Mouse (Mus musculus) midbrain, embryonic 10.5 days (tissue): ENCODE data around the gene Ppbp. TPM values are rescaled to one million over a fixed set of nuclear protein-coding genes. Genes with fewer than 3 reads are reported as not detected.
"Not testable (repeated sequence)": the region's sequence is repeated elsewhere in the genome, so short reads cannot be mapped to it uniquely, and the experiment has no call there.

Experiments
- DNase-seq: peaks from one replicate; pipeline ENCODE4 v3.0.0-alpha.2; 2017; ENCODE audit warnings: low spot score
- H3K27ac ChIP-seq: fragments of 300-500 bp; sonication (generic); replicated peaks from 2 replicates; pipeline ENCODE4 v1.5.1; 2016; ENCODE audit warnings: mild to moderate bottlenecking
- H3K27me3 ChIP-seq: fragments of 300-500 bp; sonication (generic); 2 replicates; pipeline ENCODE4 v1.6.1; 2016; ENCODE audit warnings: low read depth, mild to moderate bottlenecking; ENCODE audit not compliant: poor library complexity, severe bottlenecking
- H3K36me3 ChIP-seq: fragments of 300-500 bp; sonication (generic); 2 replicates; pipeline ENCODE4 v1.6.1; 2016; ENCODE audit warnings: mild to moderate bottlenecking, moderate library complexity
- H3K4me1 ChIP-seq: fragments of 300-500 bp; sonication (generic); 2 replicates; pipeline ENCODE4 v1.6.1; 2016
- H3K4me3 ChIP-seq: fragments of 300-500 bp; sonication (generic); 2 replicates; pipeline ENCODE4 v1.5.1; 2016; ENCODE audit warnings: mild to moderate bottlenecking, moderate library complexity
- H3K9me3 ChIP-seq: fragments of 300-500 bp; sonication (generic); replicated peaks from 2 replicates; pipeline ENCODE4 v1.6.1; 2016; ENCODE audit warnings: mild to moderate bottlenecking
- WGBS: fragments of 180-500 bp; shearing (Covaris S2); methylation state at CpG from one replicate; pipeline ENCODE4 v1.1.7; 2016; 5-methylcytosine and 5-hydroxymethylcytosine counted together
- microRNA-seq: library from miRNA; unstranded; fragments of <30 nt; microRNA quantifications from one replicate; pipeline ENCODE4, GENCODE M21; 2017
- polyA plus RNA-seq: library from polyadenylated mRNA; unstranded; fragments of >200 nt; fragmentation: Nextera tagmentation; extraction: Ambion mirVana; gene quantifications from 2 replicates; pipeline ENCODE4 v1.2.1, GENCODE M21; 2016

The Ppbp gene
- polyA plus RNA-seq, 1 experiment from 2014 or later = 7.3 TPM

DNA sequence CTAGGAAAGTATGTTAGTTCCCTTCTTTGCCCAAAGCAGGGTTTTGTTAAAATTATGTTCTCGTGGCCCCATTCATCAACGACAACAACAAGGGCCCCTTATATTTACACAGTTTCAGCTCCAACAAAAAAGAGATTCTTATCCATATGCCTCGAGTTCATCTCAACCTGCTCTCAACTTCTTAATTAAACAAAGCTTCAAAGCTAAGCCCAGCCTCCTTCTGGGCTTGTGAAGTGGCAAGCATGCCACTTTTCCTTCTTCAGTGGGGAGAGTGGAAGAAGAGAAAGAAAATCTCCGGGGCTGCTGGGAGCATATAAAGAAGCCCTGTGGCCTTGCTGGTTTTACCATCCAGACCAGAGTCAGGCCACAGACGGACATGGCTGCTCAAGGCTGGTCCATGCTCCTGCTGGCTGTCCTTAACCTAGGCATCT, 25.9 kb downstream of the Ppbp start, which contains the start of gene Cxcl15:
Cxcl15 (plus strand) TSS at position 340 of the 431 bp plus-strand sequence.
- Histone ChIP-seq H3K27ac (no peak within 1 kb of the TSS), H3K9me3 (no peaks in the 10 kb centered on the region), H3K27me3 (peaks cover 6% of the 10 kb centered on the region; the same call in 1 of the 2 replicates), H3K4me1 (no peaks in the 10 kb centered on the region), H3K4me3 (no peak within 1 kb of the TSS), H3K36me3 (no peaks in the 10 kb centered on the region)
- WGBS = 73% methylated on average over 5 of the region's 5 CpGs
- DNase-seq = no peak

DNA sequence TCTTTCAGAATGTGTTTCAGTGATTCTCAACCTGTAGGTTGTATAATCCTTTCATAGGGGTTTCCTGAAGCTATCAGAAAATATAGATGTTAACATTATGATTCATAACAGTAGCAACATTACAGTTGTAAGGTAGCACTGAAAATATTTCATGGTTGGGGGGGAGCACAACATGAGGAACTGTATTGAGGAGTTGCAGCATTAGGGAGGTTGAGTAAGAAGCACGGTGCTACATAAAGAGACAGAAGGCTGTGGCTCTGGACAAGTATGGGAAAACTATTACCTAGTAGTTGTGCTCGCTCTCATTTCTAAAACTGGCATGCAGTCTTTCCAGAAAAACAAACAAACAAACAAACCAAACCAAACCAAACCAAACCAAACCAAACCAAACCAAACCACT, 27.1 kb downstream of the Ppbp start:
- H3K4me1 ChIP-seq, H3K4me3 ChIP-seq, H3K27ac ChIP-seq, H3K9me3 ChIP-seq, DNase-seq, H3K27me3 ChIP-seq, H3K36me3 ChIP-seq: not testable (repeated sequence)
- WGBS = 81% methylated on average over 2 of the region's 2 CpGs

DNA sequence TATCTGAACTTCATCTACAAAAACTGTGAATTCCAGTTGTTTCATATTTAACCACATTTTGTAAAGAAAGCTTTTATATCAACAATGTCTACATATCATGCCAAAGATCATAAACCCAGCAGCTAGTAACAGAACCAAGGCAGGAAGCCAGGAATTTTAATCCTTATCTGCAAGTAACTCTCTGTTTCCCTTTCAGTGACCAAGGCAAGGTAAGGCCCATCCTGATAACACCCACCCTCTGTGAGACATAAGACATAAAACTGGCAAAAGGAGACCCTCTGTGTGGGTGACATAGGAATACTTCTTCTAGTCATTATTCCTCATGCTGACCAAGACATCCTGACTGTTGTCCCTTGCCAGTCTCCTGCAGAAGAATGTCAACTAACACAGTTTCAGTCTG, 36.3 kb downstream of the Ppbp start:
- Histone ChIP-seq H3K9me3 (no peaks in the 10 kb centered on the region), H3K27me3 (no peaks in the 10 kb centered on the region), H3K4me1 (no peaks in the 10 kb centered on the region), H3K4me3 (no peak overlapping the region), H3K36me3 (no peaks in the 10 kb centered on the region), H3K27ac (no peak overlapping the region)
- DNase-seq = no peak

DNA sequence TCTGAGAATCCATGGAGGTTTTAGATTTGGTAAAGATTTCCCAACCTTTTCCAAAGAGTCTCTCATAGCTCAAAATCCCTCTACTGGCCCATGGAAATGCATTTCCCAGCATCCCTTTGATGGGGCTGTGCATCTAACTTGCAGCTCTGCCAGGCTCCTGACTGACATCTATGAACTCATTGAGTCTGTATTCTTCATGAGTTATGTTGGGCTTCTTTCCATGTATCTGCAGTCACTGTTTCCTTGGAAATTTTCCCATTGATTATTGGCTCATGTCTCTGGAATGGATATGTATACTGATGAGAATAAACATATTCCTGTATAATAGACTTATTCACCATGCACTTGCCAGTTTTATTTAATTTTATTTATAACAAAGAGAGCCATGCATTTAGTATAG, 37.7 kb downstream of the Ppbp start:
- Histone ChIP-seq H3K4me1 (no peaks in the 10 kb centered on the region), H3K27me3 (no peaks in the 10 kb centered on the region), H3K27ac (no peak overlapping the region), H3K36me3 (no peaks in the 10 kb centered on the region), H3K9me3 (no peaks in the 10 kb centered on the region), H3K4me3 (no peak overlapping the region)
- no peak for DNase-seq

DNA sequence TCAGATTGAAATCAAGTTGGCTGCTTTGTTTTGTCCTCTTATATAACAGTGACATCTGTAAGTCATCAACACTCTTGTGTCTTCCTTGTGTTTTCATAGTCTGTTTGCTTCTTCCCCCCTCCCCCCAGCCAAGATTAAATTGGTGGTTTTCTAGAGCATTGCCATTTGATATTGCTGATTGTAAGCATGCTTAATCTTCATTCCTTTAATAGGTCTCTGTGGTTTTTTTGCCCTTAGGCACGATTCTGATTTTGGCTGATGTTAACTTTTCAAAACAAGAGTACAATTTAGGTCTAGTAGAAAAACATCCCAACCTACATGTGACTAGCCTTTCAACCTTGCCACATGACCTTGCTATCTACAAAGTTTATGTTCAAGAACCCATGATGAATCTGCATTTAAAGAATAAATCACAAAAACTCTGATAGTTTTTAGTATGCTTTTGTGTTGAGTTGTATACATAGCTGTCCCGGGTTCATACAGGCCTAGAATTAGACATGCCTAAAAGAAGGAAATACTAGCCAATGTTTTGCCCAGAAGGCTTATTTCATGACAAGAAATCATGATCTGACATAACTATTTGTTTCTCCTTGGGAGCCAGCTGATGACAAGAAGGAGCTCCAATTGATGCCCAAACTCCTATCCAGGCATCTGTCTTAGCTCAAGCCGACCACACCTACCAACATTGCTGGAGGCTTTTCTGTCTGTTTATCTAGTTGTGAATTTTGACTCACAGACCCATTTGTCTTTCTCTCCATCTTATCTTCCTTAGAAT, 39.0 kb downstream of the Ppbp start:
- H3K27ac ChIP-seq = no peak overlapping the region
- WGBS = 80% methylated on average over 3 of the region's 3 CpGs
- DNase-seq = no peak
- no peaks in the 10 kb centered on the region for H3K27me3 ChIP-seq
- H3K9me3 ChIP-seq = no peaks in the 10 kb centered on the region
- H3K36me3 ChIP-seq = no peaks in the 10 kb centered on the region
- no peaks in the 10 kb centered on the region for H3K4me1 ChIP-seq
- no peak overlapping the region for H3K4me3 ChIP-seq

Small RNAs within 50 kb of the gene (microRNA-seq; reads per million reads assigned to microRNA genes)
- not detected for gene Gm24322

Other genes starting within 250 kb of the Ppbp start
- not detected in 2 replicates for gene Afm, start 249.6 kb upstream of the Ppbp start, polyA plus RNA-seq
- not detected in 2 replicates for gene 5830473C10Rik, start 207.4 kb upstream of the Ppbp start, polyA plus RNA-seq
- gene Rassf6, start 127.9 kb upstream of the Ppbp start, polyA plus RNA-seq = 0.37 TPM in 1 of 2 replicates, not detected in the other
- 0.07 TPM in 1 of 2 replicates, not detected in the other for gene Cxcl5, start 9.2 kb upstream of the Ppbp start, polyA plus RNA-seq
- gene Pf4, start 3.9 kb downstream of the Ppbp start, polyA plus RNA-seq = 51.4 and 74.2 TPM in 2 replicates
- gene Cxcl3, start 17.6 kb downstream of the Ppbp start, polyA plus RNA-seq = not detected in 2 replicates
- gene Cxcl15, start 26.0 kb downstream of the Ppbp start, polyA plus RNA-seq = not detected in 2 replicates
- gene Cxcl1, start 122.7 kb downstream of the Ppbp start, polyA plus RNA-seq = not detected in 2 replicates
- not detected in 2 replicates for gene Cxcl2, start 135.4 kb downstream of the Ppbp start, polyA plus RNA-seq
- gene Mthfd2l, start 162.6 kb downstream of the Ppbp start, polyA plus RNA-seq = 68.4 and 73.0 TPM in 2 replicates